ENCODE assay signal across 24 mouse cellular contexts in genomic region chr1:150319205-150319604, GRCm38 (mm10). TPM values are rescaled to one million over a fixed set of nuclear protein-coding genes. Genes with fewer than 3 reads are reported as not detected.
"Had no signal": no experiment of that assay in that cellular context is flagged by ENCODE, and none has a peak within 500 bp of the region (broad histone marks: within the 10 kb centered on the region; RNA-seq: fewer than 3 reads in every experiment).

Pdc (plus strand) TSS chr1:150319417.

- H3K4me1 ChIP-seq: neural tube, embryonic 12.5 days; neural tube, embryonic 13.5 days; neural tube, embryonic 15.5 days; stomach, embryonic 15.5 days had no signal

- H3K27ac ChIP-seq: neural tube, embryonic 12.5 days; neural tube, embryonic 13.5 days; neural tube, embryonic 15.5 days; stomach, embryonic 15.5 days; stomach, postnatal 0 days had no signal

- H3K36me3 ChIP-seq: neural tube, embryonic 12.5 days; neural tube, embryonic 13.5 days; neural tube, embryonic 15.5 days; stomach, embryonic 15.5 days had no signal

- H3K27me3 ChIP-seq: neural tube, embryonic 12.5 days; neural tube, embryonic 13.5 days; neural tube, embryonic 15.5 days; stomach, embryonic 15.5 days had no signal

- H3K4me3 ChIP-seq: myocyte; neural tube, embryonic 12.5 days; neural tube, embryonic 13.5 days; neural tube, embryonic 15.5 days; stomach, embryonic 15.5 days had no signal

- DNase-seq: right cerebral cortex, adult 18-20 months; right cerebral cortex, postnatal 14 days; right cerebral cortex, postnatal 25 days; spleen, adult 18-20 months; thymus, adult 18-20 months; thymus, postnatal 14 days; thymus, postnatal 25 days; thymus, postnatal 36 days; thymus, postnatal 4 days had no signal

RNA-seq across cellular contexts. Expression of gene Pdc, which starts in this region (rescaled TPM):
- polyA plus RNA-seq: myocyte; neural tube, embryonic 11.5 days; neural tube, embryonic 12.5 days; neural tube, embryonic 13.5 days; neural tube, embryonic 14.5 days; neural tube, embryonic 15.5 days; small intestine, adult 2 months; spleen, adult 2 months; stomach, embryonic 14.5 days; stomach, embryonic 15.5 days; stomach, embryonic 16.5 days; stomach, postnatal 0 days; testis, adult 2 months; thymus, postnatal 0 days; urinary bladder, adult 2 months had no signal
